Comparison of ENCODE assay signal across 8 mouse cellular contexts in genomic region chr16:57362679-57363401, GRCm38 (mm10). TPM values are rescaled to one million over a fixed set of nuclear protein-coding genes. Genes with fewer than 3 reads are reported as not detected.
A peak's percentile ranks its signal among the peaks of the same experiment; 100 is the strongest.
DNase-seq lines count a peak whose midpoint lies in the region; ATAC-seq lines count a peak whose summit lies in the region.

No protein-coding gene starts in this region.

- no peaks in the 10 kb centered on the region for H3K36me3 ChIP-seq in embryonic facial prominence, embryonic 13.5 days
- no peaks in the 10 kb centered on the region for H3K36me3 ChIP-seq in heart, embryonic 10.5 days
- no peaks in the 10 kb centered on the region for H3K36me3 ChIP-seq in kidney, embryonic 14.5 days (ENCODE audit: control insufficient read depth, insufficient read depth, low read length)
- H3K36me3 ChIP-seq in limb, embryonic 12.5 days: no peaks in the 10 kb centered on the region
- no peaks in the 10 kb centered on the region for H3K36me3 ChIP-seq in midbrain, embryonic 14.5 days (ENCODE audit: control insufficient read depth, insufficient read depth, low read length)
- H3K36me3 ChIP-seq in splenic B cell, adult 2 months (ENCODE audit: control insufficient read depth, insufficient read depth, low read length, poor library complexity, severe bottlenecking): no peaks in the 10 kb centered on the region

- peak; percentile 74; the same call in 1 of the 2 replicates for ATAC-seq in embryonic facial prominence, embryonic 13.5 days (ENCODE audit: insufficient number of reproducible peaks, insufficient read depth, low FRiP score, low TSS enrichment, low read depth)
- peak; percentile 63 for ATAC-seq in kidney, embryonic 14.5 days (ENCODE audit: low FRiP score, low TSS enrichment)
- peak; percentile 67; the same call in 1 of the 2 replicates for ATAC-seq in limb, embryonic 12.5 days (ENCODE audit: insufficient number of reproducible peaks, insufficient read depth, low FRiP score, low TSS enrichment, low read depth)
- peak; percentile 75 for ATAC-seq in midbrain, embryonic 14.5 days (ENCODE audit: low FRiP score, low TSS enrichment)

- peak; percentile 8 to 22 for DNase-seq in spleen, adult 18-20 months
- no peak for DNase-seq in spleen, adult 12 weeks (ENCODE audit: low spot score)
- no peak for DNase-seq in heart, embryonic 10.5 days (ENCODE audit: low spot score)
- DNase-seq in midbrain, embryonic 14.5 days: peak; percentile 69
- peak; percentile 30 for DNase-seq in splenic B cell, adult 2 months (ENCODE audit: low read depth, low spot score)

- WGBS in embryonic facial prominence, embryonic 13.5 days: 34% methylated on average over 18 of the region's 18 CpGs
- 29% methylated on average over 18 of the region's 18 CpGs for WGBS in heart, embryonic 10.5 days
- WGBS in kidney, embryonic 14.5 days: 31% methylated on average over 18 of the region's 18 CpGs
- WGBS in limb, embryonic 12.5 days: 27% methylated on average over 18 of the region's 18 CpGs
- WGBS in midbrain, embryonic 14.5 days: 33% methylated on average over 18 of the region's 18 CpGs

- H3K27ac ChIP-seq in embryonic facial prominence, embryonic 13.5 days: no peak overlapping the region
- peak overlapping the region; percentile 77 for H3K27ac ChIP-seq in heart, embryonic 10.5 days
- H3K27ac ChIP-seq in kidney, embryonic 14.5 days (ENCODE audit: low read depth, low read length): no peak overlapping the region
- peak overlapping the region; percentile 23; the same call in 1 of the 2 replicates for H3K27ac ChIP-seq in limb, embryonic 12.5 days
- no peak overlapping the region for H3K27ac ChIP-seq in midbrain, embryonic 14.5 days (replicated peaks; ENCODE audit: low read depth, low read length)

- no peaks in the 10 kb centered on the region for H3K27me3 ChIP-seq in embryonic facial prominence, embryonic 13.5 days
- H3K27me3 ChIP-seq in heart, embryonic 10.5 days (ENCODE audit: insufficient read depth, poor library complexity, severe bottlenecking): no peaks in the 10 kb centered on the region
- H3K27me3 ChIP-seq in kidney, embryonic 14.5 days (ENCODE audit: control insufficient read depth, insufficient read depth, low read length): no peaks in the 10 kb centered on the region
- H3K27me3 ChIP-seq in limb, embryonic 12.5 days: no peaks in the 10 kb centered on the region
- no peaks in the 10 kb centered on the region for H3K27me3 ChIP-seq in midbrain, embryonic 14.5 days (ENCODE audit: control insufficient read depth, insufficient read depth, low read length)
- no peaks in the 10 kb centered on the region for H3K27me3 ChIP-seq in splenic B cell, adult 2 months (ENCODE audit: control insufficient read depth, insufficient read depth, low read length, poor library complexity, severe bottlenecking)

- peaks cover 24% of the 10 kb centered on the region for H3K4me1 ChIP-seq in embryonic facial prominence, embryonic 13.5 days
- peaks cover 21% of the 10 kb centered on the region for H3K4me1 ChIP-seq in heart, embryonic 10.5 days
- peaks cover 28% of the 10 kb centered on the region for H3K4me1 ChIP-seq in kidney, embryonic 14.5 days (ENCODE audit: control insufficient read depth, insufficient read depth, low read length)
- H3K4me1 ChIP-seq in limb, embryonic 12.5 days (replicated peaks): peaks cover 42% of the 10 kb centered on the region
- H3K4me1 ChIP-seq in midbrain, embryonic 14.5 days (ENCODE audit: control insufficient read depth, insufficient read depth, low read length): no peaks in the 10 kb centered on the region

- peak overlapping the region; percentile 12; the same call in 1 of the 2 replicates for H3K9ac ChIP-seq in embryonic facial prominence, embryonic 13.5 days
- 0 out of 2 replicates have a peak overlapping the region, but pooled peaks have one; percentile 14 for H3K9ac ChIP-seq in kidney, embryonic 14.5 days (ENCODE audit: low read depth, low read length)
- no peak overlapping the region for H3K9ac ChIP-seq in limb, embryonic 12.5 days (replicated peaks)
- no peak overlapping the region for H3K9ac ChIP-seq in midbrain, embryonic 14.5 days (replicated peaks; ENCODE audit: low read length)

- peak overlapping the region; percentile 48 for H3K4me2 ChIP-seq in embryonic facial prominence, embryonic 13.5 days
- H3K4me2 ChIP-seq in kidney, embryonic 14.5 days (replicated peaks; ENCODE audit: low read depth, low read length): peak overlapping the region; percentile 15; the same call in 1 of the 2 replicates
- peak overlapping the region; percentile 46 for H3K4me2 ChIP-seq in limb, embryonic 12.5 days
- H3K4me2 ChIP-seq in midbrain, embryonic 14.5 days (ENCODE audit: low read length): peak overlapping the region; percentile 25

- H3K9me3 ChIP-seq in embryonic facial prominence, embryonic 13.5 days: no peaks in the 10 kb centered on the region
- H3K9me3 ChIP-seq in heart, embryonic 10.5 days: no peaks in the 10 kb centered on the region
- no peaks in the 10 kb centered on the region for H3K9me3 ChIP-seq in kidney, embryonic 14.5 days (ENCODE audit: control insufficient read depth, low read length)
- H3K9me3 ChIP-seq in limb, embryonic 12.5 days: no peaks in the 10 kb centered on the region
- no peaks in the 10 kb centered on the region for H3K9me3 ChIP-seq in midbrain, embryonic 14.5 days (ENCODE audit: control insufficient read depth, low read length)

- H3K4me3 ChIP-seq in embryonic facial prominence, embryonic 13.5 days: no peak overlapping the region
- peak overlapping the region; percentile 44 for H3K4me3 ChIP-seq in heart, embryonic 10.5 days
- H3K4me3 ChIP-seq in kidney, embryonic 14.5 days (ENCODE audit: low read length): no peak overlapping the region
- H3K4me3 ChIP-seq in limb, embryonic 12.5 days (replicated peaks): no peak overlapping the region
- H3K4me3 ChIP-seq in midbrain, embryonic 14.5 days (replicated peaks; ENCODE audit: low read depth, low read length): 0 out of 2 replicates have a peak overlapping the region, but pooled peaks have one; percentile 3

RNA-seq across cellular contexts. Expression of gene Filip1l, which starts 9.9 kb away (rescaled TPM):
- polyA plus RNA-seq in embryonic facial prominence, embryonic 13.5 days (2015; fragmentation: Nextera tagmentation; extraction: Ambion mirVana): 24.0 and 27.6 TPM in 2 replicates
- 16.0 and 20.3 TPM in 2 replicates for polyA plus RNA-seq in heart, embryonic 10.5 days (2016; fragmentation: Nextera tagmentation; extraction: Ambion mirVana)
- 16.3 and 21.1 TPM in 2 replicates for polyA plus RNA-seq in kidney, embryonic 14.5 days (2014; fragmentation: Nextera tagmentation; extraction: Ambion mirVana)
- 25.5 and 30.4 TPM in 2 replicates for polyA plus RNA-seq in limb, embryonic 12.5 days (2016; fragmentation: Nextera tagmentation; extraction: Ambion mirVana)
- 1.4 and 3.0 TPM in 2 replicates for polyA plus RNA-seq in midbrain, embryonic 14.5 days (2014; fragmentation: Nextera tagmentation; extraction: Ambion mirVana)

Comparison
In these comparisons a context has a peak if more than half of its experiments do, and no peak if none do; other contexts are left out.
1. DNase-seq: peak in spleen, adult 18-20 months (2 of 2), midbrain, embryonic 14.5 days (single experiment) and splenic B cell, adult 2 months (single experiment); none in spleen, adult 12 weeks (single experiment) and heart, embryonic 10.5 days (single experiment).
2. H3K27ac ChIP-seq: peak in heart, embryonic 10.5 days (single experiment) and limb, embryonic 12.5 days (single experiment); none in embryonic facial prominence, embryonic 13.5 days (single experiment), kidney, embryonic 14.5 days (single experiment) and midbrain, embryonic 14.5 days (single experiment).
3. H3K4me3 ChIP-seq: peak in heart, embryonic 10.5 days (single experiment) and midbrain, embryonic 14.5 days (single experiment); none in embryonic facial prominence, embryonic 13.5 days (single experiment), kidney, embryonic 14.5 days (single experiment) and limb, embryonic 12.5 days (single experiment).
4. H3K9ac ChIP-seq: peak in embryonic facial prominence, embryonic 13.5 days (single experiment) and kidney, embryonic 14.5 days (single experiment); none in limb, embryonic 12.5 days (single experiment) and midbrain, embryonic 14.5 days (single experiment).
5. Peak in every context shown above with its lines, with median percentiles within 50 percentile points of each other: ATAC-seq and H3K4me2 ChIP-seq.